Mouse (Mus musculus) CD4-positive, CD25-positive, alpha-beta regulatory T cell (primary cell): ENCODE results near the gene Wdr73. TPM values are rescaled to one million over a fixed set of nuclear protein-coding genes. Genes with fewer than 3 reads are reported as not detected.

Experiments
- polyA plus RNA-seq: library from polyadenylated mRNA; unstranded; fragments of 100-300 nt; shearing (Covaris generic); gene quantifications from one replicate; pipeline ENCODE4 v1.2.1, GENCODE M21; 2017

Wdr73 gene
- polyA plus RNA-seq = 36.4 TPM

GRCm38 (mm10) chr7:80900944-80901501 lies at the start of gene Wdr73:
Wdr73 (minus strand) TSS chr7:80901269.

GRCm38 (mm10) chr7:80947445-80948350 lies 46.6 kb upstream of the Wdr73 start, which contains the start of gene Sec11a:
Sec11a (minus strand) TSS chr7:80947780.

DNA sequence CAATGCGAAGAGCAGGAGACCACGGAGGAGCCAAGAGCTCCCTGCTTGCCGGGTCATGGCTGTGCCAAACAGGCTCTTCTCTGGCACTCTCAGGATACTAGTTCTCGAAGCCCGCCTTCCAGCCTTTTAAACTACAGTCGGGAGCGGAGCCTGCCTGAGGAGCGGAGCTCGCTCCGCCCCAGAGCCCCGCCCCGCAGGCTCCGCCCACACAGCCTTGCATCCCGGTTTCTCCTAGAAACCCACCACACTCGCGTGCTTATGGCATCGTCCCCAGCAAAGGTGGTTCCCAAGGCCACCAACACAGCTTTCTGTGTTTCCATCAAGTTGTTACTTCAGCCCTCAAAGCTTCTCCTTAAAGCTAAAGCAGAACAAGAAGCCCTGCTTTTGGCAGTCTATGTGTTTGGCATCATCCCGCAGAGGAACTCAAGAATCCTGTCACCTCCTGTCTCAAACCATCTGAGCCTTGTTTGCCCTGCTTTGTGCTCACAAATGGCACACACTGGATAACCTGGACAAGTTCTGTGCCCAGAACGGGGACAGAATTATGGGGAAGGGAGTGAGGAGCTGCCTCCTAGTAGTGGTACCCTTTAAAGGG lies 3.9 kb upstream of the Wdr73 start, which contains the start of gene Nmb:
TSS of gene Nmb (minus strand) at position 156 of the 595 bp plus-strand sequence.

DNA sequence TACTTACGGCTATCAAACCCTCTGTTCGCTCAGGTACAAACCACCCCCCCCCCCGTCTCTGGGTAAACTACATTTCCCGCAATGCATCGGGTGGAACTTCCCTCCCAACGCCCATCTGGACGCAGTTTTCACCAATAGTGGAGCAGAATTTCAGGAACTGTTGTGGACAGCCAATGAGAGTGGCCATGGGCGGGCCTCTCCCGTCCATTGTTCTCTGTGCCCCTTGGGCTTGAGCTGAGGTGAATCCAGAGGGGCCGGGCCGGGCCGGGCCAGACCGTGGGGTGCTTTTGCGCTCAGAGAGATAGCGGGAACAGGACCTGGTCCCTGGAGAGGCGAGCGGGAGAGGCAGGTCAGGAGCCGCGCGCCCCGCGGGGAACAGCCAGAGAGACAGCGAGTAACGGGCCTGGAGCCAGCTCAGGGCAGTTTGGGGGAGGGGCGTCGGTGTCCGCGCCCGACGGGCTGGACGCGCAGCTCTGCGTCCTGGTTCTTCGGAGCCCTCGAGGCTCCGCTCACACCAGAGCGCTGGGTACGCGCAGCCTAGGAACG lies 40.3 kb downstream of the Wdr73 start, which contains the start of gene Zscan2:
TSS of gene Zscan2 (plus strand) at position 192 of the 546 bp plus-strand sequence.

Other genes starting within 250 kb of the Wdr73 start
- gene Crtc3, start 212.4 kb downstream of the Wdr73 start, polyA plus RNA-seq = 69.2 TPM
- gene Iqgap1, start 75.3 kb downstream of the Wdr73 start, polyA plus RNA-seq = 202 TPM
- 2.9 TPM for gene Zscan2, start 40.3 kb downstream of the Wdr73 start, polyA plus RNA-seq
- 42.4 TPM for gene Nmb, start 3.8 kb upstream of the Wdr73 start, polyA plus RNA-seq
- 305 TPM for gene Sec11a, start 46.5 kb upstream of the Wdr73 start, polyA plus RNA-seq
- 79.8 TPM for gene Zfp592, start 92.4 kb upstream of the Wdr73 start, polyA plus RNA-seq
- gene Alpk3, start 156.3 kb upstream of the Wdr73 start, polyA plus RNA-seq = 0.18 TPM
- not detected for gene Slc28a1, start 213.5 kb upstream of the Wdr73 start, polyA plus RNA-seq